Mouse (Mus musculus): ENCODE results near the gene Olfr1487.
"Not testable (repeated sequence)": the region's sequence is repeated elsewhere in the genome, so short reads cannot be mapped to it uniquely, and the experiment has no call there.

Olfr1487 gene

DNA sequence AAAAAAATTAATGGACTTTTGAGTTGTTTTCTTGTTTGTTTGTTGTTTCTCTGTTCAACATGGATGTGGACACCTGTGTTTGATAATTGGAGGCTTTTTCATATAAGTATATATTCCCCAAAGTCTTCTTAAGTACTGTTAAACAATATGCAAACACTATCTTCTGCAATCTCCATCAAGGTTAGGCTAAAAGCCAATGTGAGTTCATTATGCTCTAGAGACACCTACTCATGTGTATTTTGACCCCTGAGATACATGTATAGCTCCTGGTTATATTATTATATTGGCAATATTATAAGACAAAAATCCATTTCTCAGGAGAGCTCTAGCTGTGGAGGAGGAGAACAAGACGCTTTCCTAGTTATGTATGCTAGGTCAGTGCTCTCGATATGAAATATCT lies at the start of gene Olfr1487:
Olfr1487 (plus strand) TSS at position 301 of the 400 bp plus-strand sequence.
- DNase-seq, result not testable (repeated sequence)

DNA sequence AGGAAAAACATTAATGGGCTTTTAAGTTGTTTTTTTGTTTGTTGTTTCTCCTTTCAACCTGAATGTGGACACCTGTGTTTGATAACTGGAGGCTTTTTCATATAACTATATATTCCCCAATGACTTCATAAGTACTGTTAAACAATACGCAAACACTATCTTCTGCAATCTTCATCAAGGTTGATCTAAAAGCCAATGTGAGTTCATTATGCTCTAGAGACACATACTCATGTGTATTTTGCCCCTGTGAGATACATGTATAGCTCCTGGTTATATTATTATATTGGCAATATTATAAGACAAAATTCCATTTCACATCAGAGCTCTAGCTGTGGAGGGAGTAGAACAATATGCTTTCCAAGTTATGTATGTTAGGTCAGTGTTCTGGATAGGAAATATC lies 34.0 kb upstream of the Olfr1487 start, which contains the start of gene Olfr1484:
Olfr1484 (plus strand) TSS at position 301 of the 400 bp plus-strand sequence.
- DNase-seq, result no peak

DNA sequence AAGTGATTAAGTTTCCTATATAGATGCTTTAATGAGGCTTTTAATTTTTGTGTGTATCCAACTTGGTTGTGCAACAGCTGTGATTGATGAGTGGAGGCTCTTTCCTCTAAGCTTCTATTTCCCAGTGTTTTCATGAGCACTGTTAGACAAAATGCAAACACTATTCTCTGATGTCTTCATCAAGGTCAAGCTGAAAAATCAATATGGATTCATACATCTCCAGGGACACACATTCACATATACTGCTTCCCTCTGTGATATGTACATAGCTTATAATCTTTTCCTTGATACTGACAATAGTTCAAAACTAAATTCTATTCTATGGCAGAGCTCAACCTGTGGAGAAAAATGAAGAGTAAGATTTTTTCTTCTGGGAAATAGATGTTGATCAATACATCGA lies 14.1 kb downstream of the Olfr1487 start, which contains the start of gene Olfr1489:
Olfr1489 (plus strand) TSS at position 301 of the 400 bp plus-strand sequence.
- no peak for DNase-seq

DNA sequence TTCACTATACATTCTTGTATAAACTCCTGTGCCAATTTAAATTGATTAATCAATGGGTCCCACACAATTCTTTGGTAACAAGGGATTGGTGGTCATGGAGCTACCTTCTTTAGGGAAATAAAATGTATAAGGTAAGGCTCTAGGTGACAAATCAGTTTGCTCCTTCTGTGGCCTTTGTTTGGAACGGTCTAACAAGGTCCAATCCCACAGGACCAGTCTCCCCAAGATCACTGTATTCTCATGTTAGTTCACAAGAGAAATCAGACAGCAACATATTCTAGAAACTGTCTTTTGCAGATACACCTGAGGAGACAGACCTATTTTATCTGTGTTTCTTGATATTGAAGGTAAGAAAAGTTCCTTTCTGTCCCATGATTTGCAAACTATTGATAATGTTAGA lies 33.6 kb downstream of the Olfr1487 start, which contains the start of gene Olfr1490:
Olfr1490 (plus strand) TSS at position 301 of the 400 bp plus-strand sequence.
- no peak for DNase-seq
